Mouse (Mus musculus) stomach, postnatal 0 days (tissue): ENCODE results near the gene Vegfd. TPM values are rescaled to one million over a fixed set of nuclear protein-coding genes. Genes with fewer than 3 reads are reported as not detected.

Experiments
- ATAC-seq: fragments of 200-750 bp; cut with Nextera tagmentation; 2 replicates; pipeline ENCODE4 v1.8.0; 2017; ENCODE audit not compliant: low FRiP score, low TSS enrichment
- DNase-seq: peaks from one replicate; pipeline ENCODE4 v3.0.0-alpha.2; 2016; ENCODE audit warnings: low spot score
- H3K27ac ChIP-seq: fragments of 300-500 bp; sonication (generic); replicated peaks from 2 replicates; pipeline ENCODE4 v1.5.1; 2014; ENCODE audit warnings: mild to moderate bottlenecking, control low read depth
- H3K27me3 ChIP-seq: fragments of 300-500 bp; sonication (generic); 2 replicates; pipeline ENCODE4 v1.6.1; 2014; ENCODE audit warnings: low read length; ENCODE audit not compliant: control insufficient read depth, insufficient read depth
- H3K36me3 ChIP-seq: fragments of 300-500 bp; sonication (generic); 2 replicates; pipeline ENCODE4 v1.6.1; 2014; ENCODE audit warnings: low read length, mixed read lengths; ENCODE audit not compliant: control insufficient read depth, insufficient read depth
- H3K4me1 ChIP-seq: fragments of 300-500 bp; sonication (generic); replicated peaks from 2 replicates; pipeline ENCODE4 v1.6.1; 2014; ENCODE audit warnings: antibody characterized with exemption; ENCODE audit not compliant: control insufficient read depth, insufficient read depth
- H3K4me2 ChIP-seq: fragments of 300-500 bp; sonication (generic); replicated peaks from 2 replicates; pipeline ENCODE4 v1.6.1; 2014; ENCODE audit warnings: low read depth, mild to moderate bottlenecking, control low read depth, moderate library complexity
- H3K4me3 ChIP-seq: fragments of 300-500 bp; sonication (generic); 2 replicates; pipeline ENCODE4 v1.5.1; 2014; ENCODE audit warnings: low read depth, low read length, control low read depth
- H3K9ac ChIP-seq: fragments of 300-500 bp; sonication (generic); 2 replicates; pipeline ENCODE4 v1.6.1; 2014; ENCODE audit warnings: mild to moderate bottlenecking, low read length, control low read depth, mixed read lengths
- H3K9me3 ChIP-seq: fragments of 300-500 bp; sonication (generic); 2 replicates; pipeline ENCODE4 v1.6.1; 2016; ENCODE audit warnings: low read length; ENCODE audit not compliant: control insufficient read depth
- CTCF ChIP-seq: IDR thresholded peaks from 2 replicates; pipeline ENCODE4 v1.5.1; 2016; ENCODE audit warnings: antibody characterized with exemption, low read depth, mild to moderate bottlenecking, moderate library complexity
- EP300 ChIP-seq: optimal IDR thresholded peaks from 2 replicates; pipeline ENCODE3; 2016; ENCODE audit warnings: antibody characterized with exemption
- WGBS: fragments of 180-500 bp; shearing (Covaris S2); extraction: QIAGEN DNeasy Blood & Tissue Kit; methylation state at CpG from one replicate; pipeline ENCODE4 v1.1.7; 2014; 5-methylcytosine and 5-hydroxymethylcytosine counted together
- polyA plus RNA-seq: library from polyadenylated mRNA; unstranded; fragments of >200 nt; fragmentation: Nextera tagmentation; extraction: Ambion mirVana; gene quantifications from 2 replicates; pipeline ENCODE4 v1.2.1, GENCODE M21; 2015

The Vegfd gene
- 3.4 and 4.1 TPM in 2 replicates for polyA plus RNA-seq

- ATAC-seq, result no peak
- Histone ChIP-seq H3K27ac (no peak within 1 kb of the TSS), H3K4me2 (0 out of 2 replicates have a peak within 1 kb of the TSS, but pooled peaks have one; percentile 5), H3K9me3 (no peaks in the 10 kb centered on the region), H3K9ac (no peak within 1 kb of the TSS), H3K4me1 (no peaks in the 10 kb centered on the region), H3K4me3 (no peak within 1 kb of the TSS), H3K27me3 (no peaks in the 10 kb centered on the region), H3K36me3 (no peaks in the 10 kb centered on the region)
- TF ChIP-seq EP300 (no peak), CTCF (no peak)
- DNase-seq, result peak; percentile 18
- WGBS, result 14% methylated on average over 3 of the region's 3 CpGs
Measured at GRCm38 (mm10) chrX:164373081-164373480, at the start of gene Vegfd. Vegfd (plus strand) TSS chrX:164373378.

- no peaks in the 10 kb centered on the region for H3K36me3 ChIP-seq
- no peak overlapping the region for H3K27ac ChIP-seq
- WGBS, result 70% methylated on average over 4 of the region's 4 CpGs
- no peaks in the 10 kb centered on the region for H3K27me3 ChIP-seq
- no peaks in the 10 kb centered on the region for H3K9me3 ChIP-seq
- ATAC-seq (no peak), DNase-seq (no peak)
- no peak overlapping the region for H3K4me3 ChIP-seq
- no peaks in the 10 kb centered on the region for H3K4me1 ChIP-seq
- no peak overlapping the region for H3K9ac ChIP-seq
- H3K4me2 ChIP-seq, result no peak overlapping the region
- TF ChIP-seq EP300, result no peak
- TF ChIP-seq CTCF, result no peak
Measured at GRCm38 (mm10) chrX:164323391-164323913, 49.7 kb upstream of the Vegfd start.

GRCm38 (mm10) chrX:164330351-164330750 lies 42.8 kb upstream of the Vegfd start:
- ATAC-seq, result no peak
- no peak for TF ChIP-seq EP300
- TF ChIP-seq CTCF, result no peak

GRCm38 (mm10) chrX:164330766-164331165 lies 42.4 kb upstream of the Vegfd start:
- ATAC-seq (no peak), DNase-seq (no peak)
- no peak for TF ChIP-seq EP300
- TF ChIP-seq CTCF, result no peak
- Histone ChIP-seq H3K9me3 (no peaks in the 10 kb centered on the region), H3K4me2 (no peak overlapping the region), H3K27ac (no peak overlapping the region), H3K9ac (no peak overlapping the region), H3K4me1 (no peaks in the 10 kb centered on the region), H3K27me3 (no peaks in the 10 kb centered on the region), H3K36me3 (no peaks in the 10 kb centered on the region), H3K4me3 (no peak overlapping the region)
- WGBS, result 58% methylated on average over 3 of the region's 3 CpGs

More at GRCm38 (mm10) chrX:164330351-164330750, 42.8 kb upstream of the Vegfd start:
- Histone ChIP-seq H3K9me3 (no peaks in the 10 kb centered on the region), H3K4me2 (no peak overlapping the region), H3K27ac (no peak overlapping the region), H3K4me1 (no peaks in the 10 kb centered on the region), H3K4me3 (no peak overlapping the region), H3K9ac (no peak overlapping the region), H3K27me3 (no peaks in the 10 kb centered on the region), H3K36me3 (no peaks in the 10 kb centered on the region)
- 70% methylated on average over 2 of the region's 2 CpGs for WGBS
- no peak for DNase-seq

- H3K4me3 ChIP-seq, result no peak overlapping the region
- H3K4me2 ChIP-seq, result no peak overlapping the region
- DNase-seq, result no peak
- H3K9me3 ChIP-seq, result no peaks in the 10 kb centered on the region
- no peaks in the 10 kb centered on the region for H3K27me3 ChIP-seq
- no peak for ATAC-seq
- no peaks in the 10 kb centered on the region for H3K4me1 ChIP-seq
- no peak overlapping the region for H3K27ac ChIP-seq
- 58% methylated on average over 4 of the region's 4 CpGs for WGBS
- no peaks in the 10 kb centered on the region for H3K36me3 ChIP-seq
- H3K9ac ChIP-seq, result no peak overlapping the region
- TF ChIP-seq CTCF (no peak), EP300 (no peak)
Measured at GRCm38 (mm10) chrX:164338591-164338990, 34.6 kb upstream of the Vegfd start.

- Histone ChIP-seq H3K9ac (no peak overlapping the region), H3K27ac (no peak overlapping the region), H3K4me3 (no peak overlapping the region), H3K4me1 (no peaks in the 10 kb centered on the region), H3K27me3 (no peaks in the 10 kb centered on the region), H3K36me3 (no peaks in the 10 kb centered on the region), H3K9me3 (no peaks in the 10 kb centered on the region), H3K4me2 (no peak overlapping the region)
- WGBS, result 72% methylated on average over 4 of the region's 4 CpGs
- no peak for DNase-seq
- TF ChIP-seq CTCF (no peak), EP300 (no peak)
- ATAC-seq, result no peak
Measured at GRCm38 (mm10) chrX:164345359-164345938, 27.7 kb upstream of the Vegfd start.
